Mouse (Mus musculus) ES-Bruce4 (cell line): ENCODE data around the gene Frat1.

Source experiments
- CTCF ChIP-seq: IDR thresholded peaks from one replicate; pipeline ENCODE4 v1.8.1; 2011; ENCODE audit warnings: low read depth, low read length
- POLR2A ChIP-seq: IDR thresholded peaks from one replicate; pipeline ENCODE4 v1.8.1; 2011; ENCODE audit warnings: low read length; ENCODE audit not compliant: insufficient read depth

GRCm38 (mm10) chr19:41839685-41840084 is 9.9 kb downstream of the Frat1 start:
- TF ChIP-seq CTCF: no peak
- TF ChIP-seq POLR2A: no peak
